8 mouse cellular contexts compared by ENCODE assay signal in genomic region chr7:35214442-35215222, GRCm38 (mm10). TPM values are rescaled to one million over a fixed set of nuclear protein-coding genes. Genes with fewer than 3 reads are reported as not detected.
DNase-seq lines count a peak whose midpoint lies in the region; ATAC-seq and TF ChIP-seq lines count a peak whose summit lies in the region.

No protein-coding gene starts in this region.

- peak overlapping the region; percentile 77 for H3K4me2 ChIP-seq in forebrain, embryonic 15.5 days (replicated peaks)
- H3K4me2 ChIP-seq in limb, embryonic 13.5 days (replicated peaks) = peak overlapping the region; percentile 85
- H3K4me2 ChIP-seq in stomach, embryonic 14.5 days (replicated peaks; ENCODE audit: low read depth, low read length) = peak overlapping the region; percentile 65

- no peaks in the 10 kb centered on the region for H3K9me3 ChIP-seq in forebrain, embryonic 15.5 days
- no peaks in the 10 kb centered on the region for H3K9me3 ChIP-seq in limb, embryonic 13.5 days
- H3K9me3 ChIP-seq in stomach, embryonic 14.5 days (ENCODE audit: control insufficient read depth, low read depth, low read length) = no peaks in the 10 kb centered on the region

- WGBS in forebrain, embryonic 15.5 days = under 1% methylated on average over 54 of the region's 79 CpGs
- WGBS in limb, embryonic 13.5 days = under 1% methylated on average over 41 of the region's 79 CpGs
- under 1% methylated on average over 50 of the region's 79 CpGs for WGBS in stomach, embryonic 14.5 days

- intact Hi-C loops in left cerebral cortex, adult 2 months (cut with DNase I) = loop anchor here (2.0 kb wide), 1 partner anchor 20 kb away; no protein-coding TSS in a partner anchor
- intact Hi-C loops in gastrocnemius, postnatal 36 days (cut with DNase I) = no loop called here

- peak; percentile 51 for ATAC-seq in forebrain, embryonic 15.5 days (replicated peaks)
- ATAC-seq in limb, embryonic 13.5 days (ENCODE audit: low FRiP score, low read depth) = peak; percentile 41; the same call in 1 of the 2 replicates
- ATAC-seq in stomach, embryonic 14.5 days (ENCODE audit: insufficient number of reproducible peaks, insufficient read depth, low FRiP score, low read depth) = peak; percentile 34; the same call in 1 of the 2 replicates

- peaks cover 19% of the 10 kb centered on the region for H3K36me3 ChIP-seq in forebrain, embryonic 15.5 days
- peaks cover 27% of the 10 kb centered on the region for H3K36me3 ChIP-seq in limb, embryonic 13.5 days
- H3K36me3 ChIP-seq in stomach, embryonic 14.5 days (ENCODE audit: control insufficient read depth, insufficient read depth, low read length) = no peaks in the 10 kb centered on the region; the same call in 1 of the 2 replicates

- TF ChIP-seq CTCF in left cerebral cortex, adult 2 months (IDR thresholded peaks at IDR 0.05) = no peak

- DNase-seq in left cerebral cortex, adult 2 months (ENCODE audit: extremely low spot score in 1 of 2, low spot score in 2 of 2) = no peak
- no peak for DNase-seq in left cerebral cortex, adult 8-10 months (ENCODE audit: low spot score in 2 of 2)
- peak; percentile 39 for DNase-seq in cerebellum, adult 8-10 months
- no peak for DNase-seq in gastrocnemius, postnatal 36 days
- no peak for DNase-seq in thymus, postnatal 25 days

- peak overlapping the region; percentile 97 for H3K9ac ChIP-seq in forebrain, embryonic 15.5 days (replicated peaks)
- H3K9ac ChIP-seq in limb, embryonic 13.5 days = peak overlapping the region; percentile 81
- peak overlapping the region; percentile 64 for H3K9ac ChIP-seq in stomach, embryonic 14.5 days (replicated peaks; ENCODE audit: low read depth, low read length)

- H3K27me3 ChIP-seq in forebrain, embryonic 15.5 days = no peaks in the 10 kb centered on the region
- H3K27me3 ChIP-seq in limb, embryonic 13.5 days = peaks cover 8% of the 10 kb centered on the region; the same call in 1 of the 2 replicates
- no peaks in the 10 kb centered on the region for H3K27me3 ChIP-seq in stomach, embryonic 14.5 days (ENCODE audit: control insufficient read depth, insufficient read depth, low read length)

- H3K4me3 ChIP-seq in left cerebral cortex, adult 2 months = peak overlapping the region; percentile 62
- H3K4me3 ChIP-seq in forebrain, embryonic 15.5 days = peak overlapping the region; percentile 90
- H3K4me3 ChIP-seq in limb, embryonic 13.5 days = peak overlapping the region; percentile 74
- peak overlapping the region; percentile 65 for H3K4me3 ChIP-seq in stomach, embryonic 14.5 days (ENCODE audit: low read depth, low read length)

- peaks cover 22% of the 10 kb centered on the region for H3K4me1 ChIP-seq in forebrain, embryonic 15.5 days
- peaks cover 15% of the 10 kb centered on the region for H3K4me1 ChIP-seq in limb, embryonic 13.5 days
- peaks cover 10% of the 10 kb centered on the region; the same call in 1 of the 2 replicates for H3K4me1 ChIP-seq in stomach, embryonic 14.5 days (ENCODE audit: control insufficient read depth, insufficient read depth, low read length)

- peak overlapping the region; percentile 80 for H3K27ac ChIP-seq in left cerebral cortex, adult 2 months
- H3K27ac ChIP-seq in forebrain, embryonic 15.5 days (replicated peaks) = peak overlapping the region; percentile 91
- peak overlapping the region; percentile 39; the same call in 1 of the 2 replicates for H3K27ac ChIP-seq in limb, embryonic 13.5 days
- no peak overlapping the region for H3K27ac ChIP-seq in stomach, embryonic 14.5 days (ENCODE audit: low read length)

RNA-seq across cellular contexts. Expression of gene Lrp3, which starts 0.7 kb away (rescaled TPM):
- 10 to 100 TPM; 80.8 to 86.8 TPM for total RNA-seq in left cerebral cortex, adult 2 months (2021)
- total RNA-seq in left cerebral cortex, adult 8-10 months (2022) = 10 to 100 TPM; 74.3 to 86.0 (median 77.5) TPM
- polyA plus RNA-seq in forebrain, embryonic 15.5 days (2015; fragmentation: Nextera tagmentation; extraction: Ambion mirVana) = 25.3 and 26.4 TPM in 2 replicates
- 8.9 and 9.6 TPM in 2 replicates for polyA plus RNA-seq in limb, embryonic 13.5 days (2015; fragmentation: Nextera tagmentation; extraction: Ambion mirVana)
- polyA plus RNA-seq in stomach, embryonic 14.5 days (2014; fragmentation: Nextera tagmentation; extraction: Ambion mirVana) = 9.0 and 9.7 TPM in 2 replicates
- 1 to 10 TPM; 7.8 to 9.2 TPM for total RNA-seq in gastrocnemius, postnatal 36 days (2021)

RNA-seq across cellular contexts. Expression of gene Slc7a10, which starts 28.4 kb away (rescaled TPM):
- total RNA-seq in left cerebral cortex, adult 2 months (2021) = 10 to 100 TPM; 37.1 to 47.6 TPM
- total RNA-seq in left cerebral cortex, adult 8-10 months (2022) = 10 to 100 TPM; 36.2 to 45.5 (median 37.5) TPM
- polyA plus RNA-seq in forebrain, embryonic 15.5 days (2015; fragmentation: Nextera tagmentation; extraction: Ambion mirVana) = 5.3 and 6.2 TPM in 2 replicates
- 1.4 and 2.0 TPM in 2 replicates for polyA plus RNA-seq in limb, embryonic 13.5 days (2015; fragmentation: Nextera tagmentation; extraction: Ambion mirVana)
- polyA plus RNA-seq in stomach, embryonic 14.5 days (2014; fragmentation: Nextera tagmentation; extraction: Ambion mirVana) = 3.5 and 5.0 TPM in 2 replicates
- under 1 TPM; 0.51 to 0.69 TPM for total RNA-seq in gastrocnemius, postnatal 36 days (2021)

Comparison
In these comparisons a context has a peak if more than half of its experiments do, and no peak if none do; other contexts are left out.
1. RNA of gene Lrp3, which starts 0.7 kb away (total RNA-seq): 80.8 to 86.8 TPM in left cerebral cortex, adult 2 months and 74.3 to 86.0 TPM in left cerebral cortex, adult 8-10 months; 7.8 to 9.2 TPM in gastrocnemius, postnatal 36 days; every median in the first group is over 4 times any median in the second.
2. RNA of gene Slc7a10, which starts 28.4 kb away (total RNA-seq): 37.1 to 47.6 TPM in left cerebral cortex, adult 2 months and 36.2 to 45.5 TPM in left cerebral cortex, adult 8-10 months; 0.51 to 0.69 TPM in gastrocnemius, postnatal 36 days; every median in the first group is over 10 times any median in the second.
3. Peak in every context shown above with its lines, with median percentiles within 50 percentile points of each other: H3K4me3 ChIP-seq, ATAC-seq, H3K4me2 ChIP-seq and H3K9ac ChIP-seq.